Mouse (Mus musculus) NIH3T3 (cell line): ENCODE results near the gene Zfp963.

ENCODE experiments used
- DNase-seq: peaks from one replicate; pipeline ENCODE4 v3.0.0-alpha.2; 2012; ENCODE audit warnings: low read depth

Gene Zfp963

DNA sequence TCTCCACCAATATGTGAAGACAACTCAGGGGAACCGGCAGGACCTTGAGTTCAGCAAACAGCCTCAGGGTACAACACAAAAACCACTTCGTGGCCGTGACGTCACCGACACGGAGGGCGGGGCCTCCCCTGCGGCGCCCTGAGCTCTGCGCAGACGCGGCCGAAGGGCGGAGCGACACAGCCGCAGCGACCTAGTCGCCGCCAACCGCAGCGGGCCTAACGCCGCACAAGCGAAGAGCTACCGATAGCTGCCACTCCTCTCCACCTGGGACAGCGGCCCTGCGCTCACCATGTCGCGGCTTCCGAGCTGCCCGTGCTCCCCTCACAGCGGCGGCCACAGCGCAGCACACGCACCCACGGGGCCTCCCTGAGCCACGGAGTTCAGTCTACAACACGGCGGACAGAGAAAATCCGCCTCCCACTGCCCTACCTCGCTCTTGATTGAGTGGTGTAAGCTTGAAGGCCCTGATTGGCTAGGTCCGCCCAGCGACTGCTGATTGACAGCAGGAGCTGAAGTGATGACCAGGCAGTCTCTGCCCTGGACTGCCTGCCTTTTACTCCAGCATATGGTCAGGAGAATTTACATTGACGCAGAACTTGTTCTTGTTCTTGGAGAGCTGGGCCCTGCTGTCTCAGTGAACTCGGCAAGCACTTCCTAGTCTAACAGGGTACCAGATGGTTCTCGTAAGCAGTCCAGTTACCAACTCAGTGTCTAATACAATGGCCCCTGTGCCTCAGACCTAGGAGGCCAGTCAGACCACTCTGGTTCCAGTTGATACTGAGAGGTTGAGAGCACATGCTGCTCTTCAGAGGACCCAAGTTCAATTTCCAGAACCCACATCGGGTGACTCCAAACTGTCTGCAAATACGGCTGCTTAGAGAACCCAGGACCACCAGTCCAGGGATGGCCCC is at the start of gene Zfp963:
TSS of gene Zfp963 (minus strand) at position 427 of the 911 bp plus-strand sequence.
- DNase-seq, result peak; percentile 98

DNA sequence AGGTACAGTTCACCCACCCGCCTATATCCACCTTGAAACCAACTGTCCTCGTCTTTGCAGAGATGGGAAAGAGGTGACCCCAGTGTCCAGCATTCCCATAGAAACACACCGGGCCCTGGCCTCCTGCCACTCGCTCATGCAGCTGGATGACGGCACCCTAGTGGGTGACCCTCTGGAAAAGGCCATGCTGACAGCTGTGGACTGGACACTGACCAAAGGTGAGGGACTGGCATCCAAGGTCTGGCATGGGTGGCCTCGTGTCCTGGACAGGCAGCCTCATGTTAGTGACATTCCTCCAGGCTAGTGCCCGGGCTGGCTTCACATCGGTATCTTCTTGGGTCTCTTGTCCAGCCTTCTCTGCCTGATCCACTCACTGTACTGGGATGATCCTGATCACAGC is 49.5 kb upstream of the Zfp963 start:
- DNase-seq, result no peak

DNA sequence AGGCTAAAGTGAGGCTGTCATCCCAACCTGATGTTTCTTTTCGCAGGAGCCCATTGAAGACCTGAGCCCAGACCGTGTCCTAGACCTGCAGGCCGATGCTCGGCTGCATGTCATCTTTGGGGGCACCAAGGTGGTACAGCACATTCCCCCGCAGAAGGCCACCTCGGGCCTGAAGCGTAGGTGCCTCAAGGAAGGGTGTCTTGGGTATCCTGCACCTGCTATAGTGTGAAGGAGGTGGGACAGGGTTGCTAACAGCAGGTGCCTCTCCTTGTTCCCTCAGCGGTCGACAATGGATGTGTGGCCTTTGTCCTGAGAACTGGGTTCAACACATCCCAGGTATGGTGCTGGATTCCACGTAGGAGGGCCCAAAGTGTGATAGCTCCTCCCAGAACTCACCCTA is 47.9 kb upstream of the Zfp963 start:
- no peak for DNase-seq

DNA sequence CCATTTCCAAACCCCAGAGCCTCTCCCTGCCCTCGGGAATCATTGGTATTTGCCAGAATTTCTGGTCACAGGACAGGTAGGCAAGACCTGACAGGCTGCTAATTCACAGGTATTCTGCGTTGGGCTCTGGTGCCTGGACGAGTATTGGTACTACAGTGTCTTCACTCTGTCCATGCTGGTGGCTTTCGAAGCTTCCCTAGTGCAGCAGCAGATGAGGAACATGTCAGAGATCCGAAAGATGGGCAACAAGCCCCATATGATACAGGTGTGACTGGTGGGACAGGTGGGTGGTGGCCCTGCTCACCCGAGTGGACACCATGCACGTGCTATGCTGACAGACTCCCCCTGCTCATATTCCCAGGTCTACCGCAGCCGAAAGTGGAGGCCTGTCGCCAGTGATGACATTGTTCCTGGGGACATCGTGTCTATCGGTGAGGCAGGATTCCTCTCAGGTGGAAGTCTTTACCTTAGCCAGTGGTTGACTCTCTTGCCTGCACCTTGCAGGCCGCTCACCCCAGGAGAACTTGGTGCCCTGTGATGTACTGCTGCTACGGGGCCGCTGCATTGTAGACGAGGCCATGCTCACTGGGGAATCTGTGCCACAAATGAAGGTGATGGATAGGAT is 47.1 kb upstream of the Zfp963 start:
- DNase-seq, result no peak

DNA sequence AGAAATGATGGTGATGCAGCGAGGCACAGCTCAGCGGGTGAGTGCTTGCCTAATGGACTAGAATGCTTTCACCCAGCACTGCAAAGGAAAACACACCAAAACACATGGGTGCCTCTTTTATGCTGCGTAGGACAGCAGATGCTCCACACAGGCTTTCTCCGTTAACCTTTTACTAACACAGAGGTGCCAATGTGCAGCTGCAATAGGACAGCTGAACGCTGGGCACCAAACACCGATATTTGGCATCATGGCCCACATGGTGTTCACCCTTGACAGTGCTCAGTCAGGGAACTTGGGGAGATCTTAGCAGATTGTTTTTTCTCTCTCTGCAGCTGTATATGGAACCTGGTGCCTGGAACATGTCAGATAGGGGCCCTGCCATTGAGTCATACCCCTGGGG is 45.1 kb upstream of the Zfp963 start:
- DNase-seq, result no peak

DNA sequence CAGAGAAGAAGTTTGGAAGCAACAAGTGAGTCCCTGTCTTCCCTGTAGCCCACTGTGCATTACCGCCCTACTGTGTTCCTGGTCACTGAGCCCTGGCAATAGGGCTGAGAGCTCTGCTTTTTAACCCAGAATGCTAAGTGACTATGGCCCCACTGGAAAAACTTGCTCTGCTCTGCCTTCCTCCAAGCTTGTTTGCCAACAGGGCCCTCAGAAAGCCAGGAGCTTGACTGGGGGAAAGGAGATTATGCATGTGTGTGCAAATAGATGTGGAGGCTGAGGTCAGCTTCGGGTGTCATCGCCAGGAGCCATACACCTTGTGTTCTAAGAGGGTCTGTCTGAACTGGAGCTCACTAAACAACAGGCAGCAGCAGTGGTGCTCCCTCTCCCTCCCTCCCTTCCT is 44.3 kb upstream of the Zfp963 start:
- no peak for DNase-seq

DNA sequence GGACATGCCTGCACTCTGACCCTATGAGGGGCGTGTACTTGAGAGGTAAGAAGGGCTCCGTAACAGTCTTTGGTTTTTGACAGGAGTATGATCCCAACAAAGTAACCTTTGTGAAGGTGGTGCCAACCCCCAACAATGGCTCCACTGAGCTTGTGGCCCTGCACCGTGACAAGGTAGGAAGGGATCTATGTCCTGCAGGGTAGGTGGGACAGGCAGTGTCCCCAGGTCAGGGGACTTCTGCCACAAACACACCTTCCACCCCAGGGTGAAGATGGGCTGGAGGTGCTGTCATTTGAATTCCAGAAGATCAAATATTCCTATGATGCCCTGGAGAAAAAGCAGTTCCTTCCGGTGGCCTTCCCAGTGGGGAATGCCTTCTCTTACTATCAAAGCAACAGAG is 43.9 kb upstream of the Zfp963 start:
- no peak for DNase-seq

DNA sequence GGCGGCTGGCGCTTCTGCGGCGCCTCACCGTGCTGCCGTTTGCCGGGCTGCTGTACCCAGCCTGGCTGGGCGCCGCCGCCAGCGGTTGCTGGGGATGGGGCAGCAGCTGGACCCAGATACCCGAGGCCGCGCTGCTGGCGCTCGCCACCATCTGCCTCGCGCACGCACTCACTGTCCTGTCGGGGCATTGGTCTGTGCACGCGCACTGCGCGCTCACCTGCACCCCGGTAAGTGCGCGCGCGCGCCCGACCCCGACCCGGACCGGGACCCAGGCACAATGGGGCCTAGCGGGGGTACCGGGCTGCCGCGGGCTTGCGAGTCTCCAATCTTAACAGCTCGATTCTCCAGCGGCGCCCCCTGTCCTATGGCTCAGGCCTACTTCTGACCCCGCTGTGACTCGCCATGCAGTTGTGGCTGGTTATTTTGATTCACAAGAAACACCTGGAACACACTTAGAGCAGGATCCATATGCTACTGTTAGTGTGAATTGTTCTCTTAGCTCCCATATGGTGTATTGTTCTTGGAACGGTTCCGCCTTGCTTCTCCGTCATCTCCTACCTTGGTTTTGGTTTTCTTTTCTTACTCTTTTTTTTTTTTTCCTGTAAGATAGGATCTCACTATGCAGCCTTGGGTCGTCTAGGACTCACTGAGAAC is 41.8 kb upstream of the Zfp963 start:
- DNase-seq, result peak; percentile 35

DNA sequence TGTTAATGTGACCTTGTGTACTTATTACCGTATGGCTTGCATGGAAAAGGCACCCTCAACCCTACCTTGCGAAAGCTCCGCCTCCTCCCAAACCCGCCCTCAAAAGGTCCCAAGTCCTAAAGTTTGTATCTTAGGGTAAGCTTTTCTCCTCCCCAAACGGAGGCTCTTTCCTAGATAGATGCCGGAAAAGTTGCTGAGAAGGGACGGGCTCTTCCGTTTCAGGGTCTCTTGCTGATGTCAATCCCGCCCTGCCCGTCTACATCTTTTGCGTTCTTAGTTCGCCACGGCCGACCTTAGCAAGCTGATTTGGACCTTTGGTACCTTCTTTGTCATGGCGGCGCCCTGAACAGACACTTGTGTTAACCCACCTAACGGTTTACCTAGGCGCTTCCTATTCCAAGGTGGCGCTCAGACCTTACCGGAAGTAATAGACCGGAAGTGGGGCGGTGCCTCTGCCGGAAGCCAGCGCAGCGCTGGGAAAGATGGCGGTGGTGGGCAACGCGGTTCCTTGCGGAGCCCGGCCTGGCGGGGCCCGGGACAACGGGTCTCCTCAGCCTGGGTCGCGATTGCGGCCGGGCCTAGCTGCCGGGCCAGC is 41.1 kb upstream of the Zfp963 start, which contains the start of the genes Atp13a1 and Zfp866:
TSS of gene Atp13a1 (plus strand) at position 391 of the 595 bp plus-strand sequence.
TSS of gene Zfp866 (minus strand) at position 406 of the 595 bp plus-strand sequence.
- peak; percentile 89 for DNase-seq

DNA sequence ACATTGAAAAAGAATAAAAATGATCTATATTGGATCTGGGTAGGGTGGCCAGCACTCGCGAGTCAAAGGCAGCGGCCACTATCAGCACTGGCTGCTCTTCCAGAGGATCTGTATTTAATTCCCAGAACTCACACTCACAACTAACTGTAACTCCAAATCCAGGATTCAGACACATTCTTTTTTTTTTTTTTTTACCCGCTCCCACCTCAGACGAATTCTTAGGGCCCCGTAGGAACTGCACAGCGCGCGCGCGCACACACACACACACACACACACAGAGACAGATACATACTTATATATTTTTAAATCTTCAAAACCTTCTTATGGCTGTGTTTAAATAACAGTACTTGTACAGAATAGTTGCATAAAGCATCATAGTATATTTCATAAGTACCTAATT is 40.6 kb upstream of the Zfp963 start:
- peak; percentile 27 for DNase-seq

DNA sequence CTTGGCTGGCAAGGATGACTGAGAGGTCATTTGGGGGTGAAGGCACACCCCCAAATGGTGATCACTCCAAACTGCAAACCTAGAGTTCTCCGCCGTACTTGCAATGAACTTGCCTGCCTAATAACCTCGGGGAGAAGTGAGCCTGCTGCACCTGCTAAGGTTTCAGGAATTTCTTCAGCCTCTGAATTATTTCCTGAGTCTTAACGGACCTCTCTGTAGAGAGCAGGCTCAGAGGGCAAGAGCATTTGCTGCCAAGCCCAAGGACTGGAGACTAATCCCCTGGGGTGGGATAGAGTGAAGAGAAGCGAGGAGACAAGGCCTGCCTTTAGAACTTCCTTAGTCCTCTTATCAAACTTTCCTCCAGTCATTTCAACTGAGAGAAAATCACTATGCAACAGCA is 40.0 kb upstream of the Zfp963 start:
- no peak for DNase-seq

DNA sequence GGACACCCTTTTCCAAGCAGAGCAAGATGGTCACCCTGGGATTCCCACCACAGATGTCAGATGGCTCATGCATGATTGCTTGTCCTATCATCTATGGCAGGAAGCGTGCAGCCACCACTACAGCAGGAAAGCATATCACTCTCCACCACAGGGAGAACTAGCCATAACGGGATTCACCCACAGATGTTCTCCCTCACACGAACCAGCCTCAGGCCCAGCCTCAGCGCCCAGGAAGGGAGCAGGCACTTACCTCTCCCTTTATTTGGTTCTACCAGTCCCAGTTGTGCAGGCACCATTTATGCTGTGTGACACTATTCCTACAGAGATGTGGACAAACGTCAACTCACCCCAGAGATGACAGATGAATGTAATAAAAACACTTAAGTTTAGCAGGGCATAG is 39.3 kb upstream of the Zfp963 start:
- DNase-seq, result no peak

DNA sequence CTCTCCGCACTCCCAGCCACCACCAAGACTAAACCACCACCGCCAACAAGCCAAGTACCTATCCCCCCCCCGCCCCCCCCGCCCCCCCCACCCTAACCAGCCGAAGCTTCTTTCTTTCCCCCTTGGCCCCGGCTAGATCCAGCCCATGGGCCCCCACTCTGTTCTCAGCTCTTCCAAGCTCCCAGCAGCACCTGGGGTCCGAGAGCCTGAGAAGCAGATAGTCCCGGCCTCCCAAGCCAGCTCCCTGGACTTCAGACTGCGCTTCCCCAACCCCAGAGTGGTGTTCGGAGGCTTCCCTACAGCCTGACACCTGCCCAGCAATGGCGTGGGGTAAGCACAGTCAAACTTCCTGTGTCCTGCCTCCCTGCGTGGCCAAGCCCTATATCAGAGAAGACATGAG is 27.3 kb upstream of the Zfp963 start:
- DNase-seq, result no peak

DNA sequence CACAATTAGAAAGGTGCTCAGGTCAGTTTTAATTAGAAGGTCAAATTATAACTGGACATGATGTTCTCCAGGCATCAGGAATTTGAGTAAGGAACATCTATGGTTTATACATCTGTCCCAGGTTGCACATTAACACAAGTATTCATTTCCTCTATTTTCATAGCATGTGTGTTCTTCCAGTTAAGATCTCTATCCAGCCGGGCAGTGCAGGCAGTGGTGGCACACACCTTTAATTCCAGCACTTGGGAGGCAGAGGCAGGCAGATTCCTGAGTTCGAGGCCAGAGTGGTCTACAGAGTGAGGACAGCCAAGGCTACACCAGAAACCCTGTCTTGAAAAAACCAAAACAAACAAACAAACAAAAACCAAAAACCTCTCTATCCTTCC is 25.4 kb upstream of the Zfp963 start:
- no peak for DNase-seq

DNA sequence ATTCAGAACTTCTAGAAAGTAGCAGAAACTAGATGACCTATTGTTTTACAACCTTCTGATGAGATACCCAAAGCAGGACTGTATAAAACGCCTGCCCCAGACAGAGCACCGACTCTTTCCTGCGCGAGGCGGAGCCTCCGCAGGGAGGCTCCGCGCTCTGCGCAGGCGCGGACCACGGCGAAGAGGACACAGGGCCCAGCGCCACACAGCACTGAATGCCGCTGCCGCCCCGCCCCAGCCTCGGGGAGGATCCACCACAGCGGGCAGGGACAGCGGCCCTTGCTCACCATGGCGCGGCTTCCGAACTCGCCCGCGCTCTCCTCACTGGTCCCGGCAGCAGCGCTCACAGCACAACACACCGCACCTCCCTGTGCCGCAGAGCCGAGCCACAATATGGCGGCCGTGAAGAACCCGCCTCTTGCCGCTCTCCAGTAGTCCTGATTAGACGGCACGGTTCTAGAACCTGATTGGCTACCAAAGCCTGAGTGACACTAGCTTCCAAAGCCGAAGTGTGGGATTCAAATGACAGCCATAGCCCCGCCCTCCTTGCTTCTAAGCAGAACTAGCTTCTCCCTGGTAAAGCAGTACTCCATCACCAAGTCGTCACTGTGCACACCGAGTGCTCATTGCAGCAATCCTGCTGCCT is 24.9 kb upstream of the Zfp963 start, which contains the start of gene Gm20422:
TSS of gene Gm20422 (minus strand) at position 384 of the 646 bp plus-strand sequence.
- peak; percentile 97 for DNase-seq

DNA sequence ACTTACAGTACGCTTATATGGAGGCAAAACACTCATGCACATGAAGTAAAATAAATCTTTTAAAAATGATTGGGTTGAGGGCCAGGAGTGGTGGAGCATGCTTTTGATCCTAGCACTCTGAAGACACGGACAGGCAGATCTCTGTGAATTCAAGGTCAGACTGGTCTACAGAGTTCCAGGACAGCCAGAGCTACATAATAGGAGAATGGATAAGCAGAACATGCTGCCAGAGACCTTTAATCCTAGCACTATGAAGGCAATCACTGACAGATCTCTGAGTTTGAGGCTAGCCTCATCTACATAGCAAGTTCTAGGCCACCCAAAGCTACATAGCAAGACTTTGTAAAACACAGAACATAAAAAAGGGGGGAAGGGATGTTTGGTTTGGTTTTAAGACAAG is 22.3 kb upstream of the Zfp963 start:
- DNase-seq, result no peak

DNA sequence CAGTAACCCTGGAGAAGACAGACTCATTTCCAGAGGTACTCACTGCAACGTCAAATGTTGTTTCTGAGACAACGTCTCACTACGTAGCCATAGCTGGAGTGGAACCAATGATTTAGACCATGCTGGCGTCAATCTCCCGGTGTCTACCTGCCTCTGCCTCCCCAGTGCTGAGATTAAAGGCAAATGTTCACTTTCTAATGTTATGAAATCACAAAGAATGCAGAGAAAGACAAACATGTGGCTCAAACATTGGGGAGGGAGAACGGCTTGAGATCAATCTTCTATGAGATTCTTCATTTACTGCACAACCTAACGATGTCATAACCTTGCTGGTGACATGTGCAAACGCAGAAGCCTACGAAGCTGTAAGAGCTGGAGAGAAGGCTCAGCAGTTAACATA is 21.5 kb upstream of the Zfp963 start:
- DNase-seq, result no peak

DNA sequence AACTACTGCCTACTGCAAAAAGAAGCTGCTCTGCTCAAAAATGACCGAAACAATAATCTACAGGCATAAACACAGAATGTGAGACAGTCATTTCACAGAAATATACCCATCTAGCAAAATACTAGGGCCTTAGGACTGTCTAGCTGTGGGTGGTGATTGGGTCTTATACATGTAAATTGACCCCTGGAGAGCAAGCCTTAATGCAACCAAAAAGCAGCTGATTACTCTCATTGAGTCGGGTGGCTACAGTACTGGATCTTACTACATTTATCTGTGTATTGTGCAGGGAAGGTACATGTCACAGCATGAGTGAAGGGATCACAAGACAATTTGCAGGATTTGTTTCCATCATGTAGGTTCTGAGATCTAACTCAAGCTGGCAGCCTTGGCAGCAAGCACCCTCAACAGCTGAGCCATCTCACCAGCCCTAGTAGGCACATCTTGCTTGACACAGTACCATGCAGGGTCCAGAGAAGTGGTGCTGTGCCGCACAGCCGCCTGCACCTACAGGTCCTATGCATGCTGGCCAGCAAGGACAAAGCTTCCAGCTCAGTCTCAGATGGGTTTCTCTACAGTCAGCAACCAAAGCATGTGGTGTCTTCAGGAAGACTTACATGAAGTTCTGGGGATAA is 12.2 kb upstream of the Zfp963 start:
- no peak for DNase-seq

DNA sequence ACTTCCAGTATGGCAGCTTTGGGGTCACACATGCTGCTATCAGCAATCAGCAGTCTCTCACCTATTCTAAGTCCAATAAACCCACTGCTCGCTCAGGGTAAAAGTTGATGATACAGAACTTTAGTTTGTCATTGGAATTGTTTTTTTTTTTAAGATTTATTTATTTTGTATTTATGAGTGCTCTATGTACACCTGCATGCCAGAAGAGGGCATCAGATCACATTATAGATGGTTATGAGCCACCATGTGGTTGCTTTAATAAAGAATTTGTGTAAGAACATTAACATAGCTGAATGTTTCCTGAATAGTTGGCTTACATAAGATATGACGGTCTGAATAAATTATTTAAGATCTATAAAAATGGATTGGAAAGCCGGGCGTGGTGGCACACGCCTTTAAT is 8.5 kb upstream of the Zfp963 start:
- no peak for DNase-seq

DNA sequence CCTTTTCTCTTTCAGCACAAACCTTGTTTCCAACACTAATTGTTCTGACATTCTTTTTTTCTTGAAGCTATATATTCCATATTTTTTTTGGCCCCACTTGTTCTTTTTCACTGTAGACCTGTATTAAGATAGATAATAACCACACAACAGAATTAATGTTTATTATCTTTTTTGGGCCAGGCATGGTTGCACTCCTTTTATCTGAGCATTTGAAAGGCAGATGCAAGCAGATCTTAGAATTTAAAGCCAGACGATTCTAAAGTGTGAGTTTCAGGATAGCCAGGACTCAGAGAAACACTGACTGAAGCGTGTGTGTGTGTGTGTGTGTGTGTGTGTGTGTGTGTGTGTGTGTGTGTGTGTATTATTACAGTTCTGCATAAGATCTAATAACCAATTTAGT is 2.7 kb upstream of the Zfp963 start:
- no peak for DNase-seq

DNA sequence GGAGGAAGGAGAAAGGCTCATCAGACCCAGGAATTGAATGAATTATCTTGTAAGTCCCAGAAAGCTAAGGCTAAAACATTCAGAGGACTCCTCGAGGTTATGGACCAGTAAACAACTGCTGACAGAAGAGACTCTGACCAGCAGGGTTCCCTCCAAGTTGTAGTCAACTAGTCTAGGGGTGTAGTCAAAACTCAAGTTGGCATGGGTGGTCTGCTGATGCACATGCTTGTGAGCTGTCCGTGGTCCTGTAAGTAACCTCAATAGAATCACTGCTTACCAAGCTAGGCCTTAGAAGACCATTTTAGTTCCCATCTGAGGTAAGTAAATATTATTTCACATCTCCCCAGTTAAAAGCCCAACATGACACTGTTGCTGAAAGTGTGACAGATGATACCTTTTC is 8.5 kb downstream of the Zfp963 start:
- DNase-seq, result peak; percentile 16
